Mouse (Mus musculus): ENCODE data around the gene Cbx4. TPM values are rescaled to one million over a fixed set of nuclear protein-coding genes. Genes with fewer than 3 reads are reported as not detected.
"Not testable (repeated sequence)": the region's sequence is repeated elsewhere in the genome, so short reads cannot be mapped to it uniquely, and the experiment has no call there.

The Cbx4 gene
- polyA plus RNA-seq, 2 experiments from 2014 or later = 2.0 to 2.4 TPM

DNA sequence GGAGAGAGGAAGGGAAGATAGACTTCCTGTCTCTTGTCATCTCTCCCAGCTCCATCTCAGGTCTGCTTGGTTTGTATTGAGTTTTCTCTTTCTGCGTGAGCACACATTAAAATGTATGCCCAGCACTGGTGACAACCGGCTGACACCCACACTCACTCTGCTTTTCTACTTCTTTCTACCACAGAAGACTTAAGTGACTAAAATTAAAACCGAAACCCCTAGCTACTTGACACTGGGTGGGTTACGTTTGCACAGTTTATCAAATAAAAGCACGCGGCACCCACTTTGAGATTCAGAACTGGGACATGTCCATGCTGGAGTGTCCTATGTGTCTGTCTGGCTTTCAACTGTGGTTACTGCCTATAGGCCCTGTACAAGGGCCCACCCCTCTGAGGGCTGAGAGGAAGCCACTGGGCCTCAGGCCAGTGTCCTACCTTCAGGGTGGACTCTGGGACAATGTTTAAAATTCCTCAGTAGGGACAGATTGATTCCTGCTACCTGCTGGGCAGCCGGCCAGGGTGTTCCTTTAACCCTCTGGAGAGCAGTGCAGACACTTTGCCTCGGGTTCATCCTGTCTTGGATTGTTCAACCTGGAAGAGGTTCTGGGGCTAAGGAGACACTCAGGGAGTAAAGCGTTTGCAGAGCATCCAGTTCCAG lies 23.5 kb upstream of the Cbx4 start:
- ATAC-seq = peak; percentile 67

DNA sequence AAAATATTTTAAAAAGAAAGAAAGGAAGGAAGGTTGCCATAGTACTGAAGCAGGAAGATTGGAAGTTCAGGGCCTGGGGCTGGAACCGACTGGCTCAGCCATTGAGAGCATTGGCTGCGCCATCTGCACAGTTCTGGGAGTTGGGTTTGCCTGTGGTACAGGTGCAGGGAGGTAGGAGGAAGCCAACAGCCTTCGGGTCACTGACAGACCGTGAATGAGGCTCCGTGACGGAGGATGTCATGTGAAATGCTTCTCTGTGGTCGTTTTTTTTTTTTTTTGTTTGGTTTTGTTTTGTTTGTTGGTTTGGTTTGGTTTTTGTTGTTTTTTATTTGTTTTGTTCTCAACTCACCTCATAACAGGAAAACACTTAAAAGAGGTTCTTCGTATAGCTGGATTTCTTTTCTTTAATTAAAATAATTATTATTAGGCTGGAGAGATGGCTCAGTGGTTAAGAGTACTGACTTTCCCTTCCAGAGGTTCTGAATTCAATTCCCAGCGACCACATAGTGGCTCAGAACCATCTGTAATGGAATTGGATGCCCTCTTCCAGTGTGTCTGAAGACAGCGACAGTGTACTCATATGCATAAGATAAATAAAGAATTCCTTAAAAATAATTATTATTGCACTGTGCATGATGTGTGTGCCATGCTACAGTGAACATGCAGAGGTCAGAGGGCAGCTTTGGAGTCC lies 22.7 kb upstream of the Cbx4 start:
- ATAC-seq = peak; percentile 26

DNA sequence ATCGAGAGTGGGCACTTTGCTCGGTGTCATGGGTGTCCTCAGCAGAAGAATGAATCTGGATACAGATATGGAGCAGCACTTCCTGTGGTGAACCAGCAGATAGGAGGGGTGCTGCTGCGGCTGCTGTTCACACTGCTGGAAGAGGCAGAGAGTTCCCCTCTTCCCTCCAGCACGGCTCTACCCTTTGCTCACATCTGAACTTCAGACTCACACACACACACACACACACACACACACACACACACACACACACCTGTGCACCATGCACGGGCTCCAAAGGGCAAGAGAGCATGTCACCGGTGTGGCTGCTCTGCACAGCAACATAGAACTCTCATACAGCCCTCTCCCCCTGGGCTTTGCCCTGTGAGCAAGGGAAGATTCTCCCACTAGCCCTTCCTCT lies 20.3 kb upstream of the Cbx4 start:
- ATAC-seq = no peak

DNA sequence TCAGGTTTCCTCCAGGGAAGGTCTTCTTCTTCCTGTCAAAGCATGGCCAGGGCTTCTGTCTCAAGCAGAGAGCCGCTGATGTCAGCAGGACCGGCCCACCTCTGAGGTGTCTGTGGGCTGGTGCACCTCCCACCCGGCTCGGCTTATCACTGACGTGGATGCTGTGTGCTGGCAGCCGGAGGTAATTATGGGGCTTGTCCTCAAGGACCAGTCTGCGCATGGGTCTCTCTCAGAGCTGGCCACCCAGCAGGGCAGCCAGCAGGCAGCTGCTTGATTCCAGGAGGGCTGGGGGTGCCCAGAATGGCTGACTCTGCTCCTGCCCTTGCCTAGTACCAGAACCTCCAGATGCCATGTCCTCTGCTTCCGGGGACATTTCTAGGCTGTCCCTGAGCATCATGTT lies 19.7 kb upstream of the Cbx4 start:
- ATAC-seq = no peak

DNA sequence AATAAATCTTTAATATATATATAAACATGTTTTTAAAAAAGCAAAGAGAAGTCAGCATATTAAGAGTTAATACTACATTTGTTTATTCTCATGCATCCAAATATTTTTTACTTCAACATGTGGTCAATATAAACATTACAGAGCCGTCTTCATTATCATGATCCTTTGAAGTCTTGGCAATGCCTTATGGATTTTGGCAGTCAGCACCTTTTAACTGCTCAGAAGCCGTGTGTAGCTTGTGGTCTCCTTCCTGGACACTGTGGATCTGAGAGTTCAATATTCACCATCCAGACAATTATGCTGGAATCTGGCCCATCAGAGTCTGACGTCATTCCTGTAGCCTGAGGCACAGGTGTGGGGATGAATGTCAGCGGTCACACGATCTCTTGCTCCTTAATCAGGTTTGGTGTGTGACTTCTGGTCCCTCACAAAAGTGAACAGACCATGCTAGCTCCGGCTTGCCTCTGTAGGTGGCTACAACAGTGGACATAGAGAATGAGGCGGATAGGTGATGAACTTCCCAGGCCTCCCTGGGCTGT lies 19.1 kb upstream of the Cbx4 start:
- ATAC-seq = no peak

DNA sequence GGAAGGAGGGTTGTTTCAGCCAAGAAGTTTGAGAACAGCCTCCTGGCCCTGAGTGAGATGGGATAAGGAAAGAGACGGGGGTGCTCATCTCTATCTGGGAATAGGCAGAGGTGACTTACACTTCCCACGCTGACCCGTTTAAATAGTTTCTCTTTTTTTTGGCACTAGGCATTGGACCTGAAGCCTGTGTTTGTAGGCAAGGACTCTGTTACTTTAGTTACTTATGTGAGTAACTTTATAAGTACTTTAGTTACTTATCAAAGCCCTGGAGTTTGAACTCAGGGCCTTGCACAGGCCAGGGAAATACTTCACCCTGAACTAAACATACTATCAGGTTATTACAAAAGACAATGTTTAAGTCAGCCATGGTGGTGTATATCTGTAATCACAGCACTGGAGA lies 18.0 kb upstream of the Cbx4 start:
- ATAC-seq = no peak

DNA sequence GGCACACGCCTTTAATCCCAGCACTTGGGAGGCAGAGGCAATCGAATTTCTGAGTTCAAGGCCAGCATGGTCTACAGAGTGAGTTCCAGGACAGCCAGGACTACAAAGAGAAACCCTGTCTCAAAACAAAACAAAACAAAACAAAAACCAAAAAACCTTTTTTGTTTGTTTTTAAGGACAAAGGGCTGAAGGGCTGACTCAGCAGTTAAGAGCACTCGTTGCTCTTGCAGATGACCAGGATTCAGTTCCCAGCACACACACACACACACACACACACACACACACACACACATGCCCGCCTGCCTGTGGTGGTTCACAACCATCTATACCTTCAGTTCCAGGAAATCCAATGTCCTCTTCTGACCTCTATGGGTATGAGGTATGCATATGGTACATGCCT lies 14.3 kb upstream of the Cbx4 start:
- ATAC-seq = not testable (repeated sequence)

DNA sequence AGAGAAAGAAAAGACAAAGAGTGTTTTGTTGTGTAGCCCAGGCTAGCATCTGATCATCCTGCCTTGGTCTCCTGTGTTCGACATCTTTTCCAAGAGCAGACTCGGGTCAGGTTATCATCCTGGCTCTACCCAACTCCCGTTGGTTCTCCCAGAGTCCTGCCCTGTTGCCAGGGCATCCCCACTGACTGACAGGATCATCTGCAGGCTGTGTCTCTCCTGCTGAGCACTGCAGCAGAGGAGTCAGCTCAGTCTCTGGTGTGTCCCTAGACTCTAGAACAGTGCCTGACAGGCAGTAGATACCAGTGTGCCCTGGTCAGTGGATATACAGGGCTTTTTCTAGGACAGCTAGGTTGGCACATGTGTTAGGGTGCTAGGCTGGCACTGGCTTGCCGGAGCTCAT lies 12.2 kb upstream of the Cbx4 start:
- ATAC-seq = no peak

DNA sequence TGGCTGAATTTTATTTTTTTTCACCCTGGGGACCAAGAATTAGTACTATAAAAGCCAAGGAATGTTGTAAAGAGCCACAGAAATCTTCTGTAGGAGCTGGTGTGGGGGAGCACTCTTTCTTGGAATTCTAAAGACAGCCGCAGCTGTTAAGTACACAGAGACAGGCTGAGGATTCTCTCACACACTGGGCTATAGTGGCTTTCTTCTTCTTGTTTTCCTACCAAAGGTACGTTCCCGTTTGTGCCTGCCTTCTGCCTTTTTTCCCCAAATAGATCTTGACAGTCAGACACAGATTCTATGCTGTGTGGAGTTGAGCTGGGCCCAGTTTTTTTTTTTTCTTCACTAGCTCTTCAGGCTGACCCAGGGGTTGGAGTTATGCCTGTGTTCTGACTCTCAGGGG lies 9.4 kb upstream of the Cbx4 start:
- ATAC-seq = no peak

DNA sequence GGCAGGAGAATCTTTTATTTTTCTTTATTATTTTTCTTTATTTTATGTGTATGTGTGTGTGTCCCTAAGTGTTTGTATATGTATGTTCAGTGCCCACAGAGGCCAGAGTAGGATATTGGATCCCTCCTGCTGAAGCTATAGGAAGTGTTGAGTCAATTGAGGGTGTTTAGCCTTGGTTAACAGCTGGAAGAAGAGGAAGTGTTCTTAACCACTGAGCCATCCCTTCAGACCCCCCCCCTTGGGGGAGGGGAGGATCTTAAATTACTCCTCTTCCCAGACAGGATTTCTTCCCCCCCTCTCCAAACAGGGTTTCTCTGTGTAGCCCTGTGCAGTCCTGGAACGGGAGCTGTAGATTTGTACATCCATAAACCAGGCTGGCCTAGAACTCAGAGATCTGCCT lies 7.3 kb upstream of the Cbx4 start:
- no peak for ATAC-seq

DNA sequence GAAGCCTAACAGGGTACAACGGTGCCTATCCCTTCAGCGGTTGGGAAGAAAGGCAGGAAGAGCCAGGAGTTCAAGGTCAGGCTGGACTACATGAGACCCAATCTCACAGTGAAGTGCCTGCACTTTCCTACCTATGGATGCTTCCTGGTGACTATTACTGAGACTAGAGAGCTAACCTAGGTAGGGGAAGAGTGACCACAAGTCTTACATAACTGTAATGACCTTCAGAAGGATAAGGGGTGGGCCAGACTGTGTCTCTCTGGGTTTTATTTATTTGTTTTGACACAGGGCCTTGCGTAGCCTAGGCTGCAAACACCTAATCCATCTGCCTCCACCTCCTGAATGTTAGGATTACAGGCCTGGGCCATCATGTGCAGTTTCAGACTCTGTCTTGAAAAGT lies 6.3 kb upstream of the Cbx4 start:
- ATAC-seq = no peak

DNA sequence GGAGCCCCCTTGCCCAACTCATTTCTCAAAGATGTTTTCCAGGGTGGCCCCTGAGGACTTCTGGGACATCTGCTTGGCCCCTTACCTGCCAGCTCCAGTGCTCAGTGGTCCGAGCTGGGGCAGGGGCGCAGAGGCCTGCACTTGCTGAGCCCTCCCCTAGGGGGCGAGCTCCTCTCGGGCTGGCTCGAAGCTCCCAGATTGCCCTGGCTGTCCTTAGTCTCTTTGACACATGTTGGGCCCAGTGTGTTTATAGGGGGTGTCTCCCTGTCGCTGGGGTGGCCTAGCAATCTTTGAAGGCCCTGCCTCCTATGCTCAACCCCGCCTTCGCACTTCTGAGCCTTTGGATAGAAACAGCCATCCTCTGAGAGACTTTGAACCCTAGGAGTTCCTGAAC lies 5.6 kb upstream of the Cbx4 start:
- peak; percentile 33 for ATAC-seq

DNA sequence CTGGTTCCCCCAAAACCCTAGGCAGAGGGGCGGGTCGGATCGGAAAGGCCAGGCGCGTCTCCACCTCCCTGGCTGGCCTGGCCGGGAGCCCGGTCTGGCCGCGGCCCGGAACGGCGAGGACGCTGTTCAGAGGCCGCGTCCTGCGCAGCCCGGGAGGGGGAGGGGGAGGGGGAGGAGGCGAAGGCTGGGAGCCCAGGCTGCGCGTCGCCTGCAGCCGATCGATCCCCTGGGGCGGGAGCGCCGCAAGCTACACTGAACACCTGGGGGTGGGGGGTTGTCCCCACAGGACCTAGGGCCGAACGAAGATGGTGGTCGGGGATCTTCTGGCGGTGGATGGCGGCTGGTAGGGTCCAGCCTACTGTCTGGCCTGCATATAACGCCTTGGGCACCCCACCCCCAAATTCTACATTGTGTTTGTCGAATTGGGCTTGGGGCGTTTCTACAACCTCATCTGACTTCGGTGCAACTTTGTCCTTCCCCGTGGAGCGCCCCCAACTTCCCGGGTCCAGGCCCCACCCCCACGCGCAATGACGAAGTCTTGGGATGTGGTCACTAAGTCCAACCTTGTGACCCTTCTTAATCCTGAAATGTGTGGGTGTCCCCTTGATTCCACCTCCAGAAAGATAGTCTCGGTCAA lies 5.1 kb upstream of the Cbx4 start:
- ATAC-seq = no peak

DNA sequence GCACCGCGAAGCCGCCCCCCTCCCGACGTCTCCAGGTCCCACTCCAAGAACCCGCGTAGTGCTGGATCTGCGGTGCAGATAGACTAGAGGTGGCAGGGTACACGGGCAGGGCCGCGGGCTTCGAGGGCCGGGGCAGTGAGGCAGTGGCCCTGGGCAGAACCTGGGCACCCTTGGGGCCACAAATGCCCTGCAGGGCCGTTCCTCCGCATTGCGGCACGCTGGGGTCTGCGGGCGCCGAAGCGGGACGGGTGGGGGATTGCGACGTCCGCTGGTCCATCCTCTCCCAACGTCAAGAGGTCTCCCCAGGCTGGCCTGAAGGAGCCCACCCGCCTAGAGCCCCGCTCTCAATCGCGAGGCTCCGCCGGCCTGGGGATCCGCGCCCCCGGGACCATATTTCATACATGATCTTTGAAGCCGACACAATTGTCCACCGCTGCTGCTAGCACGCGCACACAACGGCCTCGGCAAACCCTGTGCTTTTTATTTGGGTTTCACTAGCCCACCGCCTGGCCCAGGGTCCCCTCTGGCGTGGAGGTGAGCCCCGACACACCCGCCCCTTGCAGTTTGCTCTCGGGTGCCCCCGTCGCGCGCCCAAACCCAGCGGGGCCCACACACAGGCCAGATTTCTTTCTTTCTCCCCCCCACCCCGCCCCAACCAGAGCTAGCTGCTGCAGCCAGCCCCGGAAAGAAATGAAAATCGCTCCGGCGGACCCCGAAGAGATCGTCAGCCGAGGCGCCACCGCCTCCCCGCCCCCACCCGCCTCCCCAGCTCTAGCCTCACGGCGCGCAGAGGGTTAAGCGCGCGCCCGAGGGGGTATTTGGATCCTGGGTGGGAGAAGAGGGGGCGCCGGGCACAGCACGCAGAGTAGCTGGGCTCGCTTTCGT lies 4.3 kb upstream of the Cbx4 start:
- ATAC-seq = no peak

DNA sequence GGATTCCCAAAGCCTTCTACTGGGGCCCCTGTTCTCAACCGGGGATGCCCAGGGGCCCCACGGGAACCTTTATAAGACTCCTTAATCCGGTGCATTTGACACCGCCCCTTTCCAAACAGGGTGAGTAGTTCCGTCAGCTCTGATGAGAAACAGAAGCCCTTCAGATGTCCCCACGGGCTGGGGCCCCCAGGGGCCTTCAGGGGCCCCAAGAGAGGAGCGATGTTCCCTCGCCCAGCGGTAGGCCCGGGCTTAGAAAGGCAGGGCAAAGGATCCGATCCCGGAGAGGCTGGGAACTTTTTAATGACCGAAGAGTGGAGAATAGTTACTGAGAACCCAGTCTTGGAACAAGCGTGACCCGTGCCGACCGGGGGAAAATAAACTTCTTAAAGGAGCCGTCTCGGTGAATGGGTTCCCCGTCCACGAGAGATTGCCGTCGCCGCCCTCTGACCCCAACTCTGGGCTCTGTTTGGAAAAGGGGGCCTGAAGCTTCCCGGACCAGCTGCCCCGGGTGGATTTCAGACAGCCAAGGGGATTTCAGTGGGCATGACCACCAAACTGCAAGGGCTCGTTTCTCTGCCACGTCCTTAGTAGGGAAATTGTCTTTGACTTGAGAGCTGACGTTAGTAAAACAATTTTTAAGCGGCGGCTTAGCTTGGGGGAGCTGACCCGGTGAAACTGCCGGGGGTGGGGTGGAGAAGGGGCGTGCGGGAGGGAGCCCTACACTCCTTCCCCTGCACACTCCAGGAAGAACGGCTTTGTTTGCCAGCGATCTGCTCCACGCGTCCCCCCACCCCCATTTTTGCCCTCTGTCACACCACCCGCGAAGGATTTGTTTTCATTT lies 3.4 kb upstream of the Cbx4 start:
- ATAC-seq = peak; percentile 16

DNA sequence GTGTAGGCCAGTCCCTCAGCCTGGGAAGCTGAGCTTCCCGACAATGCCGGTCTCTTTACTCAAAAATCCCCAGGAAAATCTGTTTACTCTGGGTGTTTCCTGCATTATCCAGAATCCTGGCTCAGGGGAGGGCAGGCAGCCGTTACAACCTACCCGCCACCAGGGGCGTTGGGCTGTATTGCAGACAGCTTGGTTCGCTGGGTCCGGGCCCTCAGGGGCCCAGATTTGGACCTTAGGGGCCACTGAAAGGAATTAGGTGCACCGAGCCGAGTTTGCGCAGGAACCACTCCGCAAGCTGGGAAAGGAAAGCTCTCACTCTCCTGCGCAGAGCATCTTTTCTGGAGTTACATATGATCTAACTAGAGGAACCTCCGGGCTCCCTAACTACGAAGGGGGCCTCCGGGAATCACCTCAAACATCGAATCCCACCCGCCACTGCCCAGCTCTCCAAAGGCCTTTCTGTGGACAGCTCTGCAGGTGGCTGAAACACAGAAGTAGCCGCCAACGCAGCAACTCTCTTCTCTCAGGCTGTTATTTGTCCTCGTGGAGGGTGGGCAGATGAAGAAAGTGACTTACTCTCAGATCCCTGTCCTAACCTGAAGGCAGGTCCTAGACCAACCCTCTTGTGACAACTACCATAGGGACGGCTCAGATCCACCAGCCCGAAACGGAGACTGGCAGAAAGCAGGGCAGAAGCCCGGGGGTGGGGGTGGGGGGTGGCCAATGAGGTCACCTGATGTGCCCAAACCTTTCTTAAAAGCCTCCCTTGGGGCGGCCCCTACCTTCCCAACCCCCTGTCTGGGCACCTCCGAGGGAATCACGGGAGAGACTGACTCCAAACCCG lies 2.6 kb upstream of the Cbx4 start:
- no peak for ATAC-seq

DNA sequence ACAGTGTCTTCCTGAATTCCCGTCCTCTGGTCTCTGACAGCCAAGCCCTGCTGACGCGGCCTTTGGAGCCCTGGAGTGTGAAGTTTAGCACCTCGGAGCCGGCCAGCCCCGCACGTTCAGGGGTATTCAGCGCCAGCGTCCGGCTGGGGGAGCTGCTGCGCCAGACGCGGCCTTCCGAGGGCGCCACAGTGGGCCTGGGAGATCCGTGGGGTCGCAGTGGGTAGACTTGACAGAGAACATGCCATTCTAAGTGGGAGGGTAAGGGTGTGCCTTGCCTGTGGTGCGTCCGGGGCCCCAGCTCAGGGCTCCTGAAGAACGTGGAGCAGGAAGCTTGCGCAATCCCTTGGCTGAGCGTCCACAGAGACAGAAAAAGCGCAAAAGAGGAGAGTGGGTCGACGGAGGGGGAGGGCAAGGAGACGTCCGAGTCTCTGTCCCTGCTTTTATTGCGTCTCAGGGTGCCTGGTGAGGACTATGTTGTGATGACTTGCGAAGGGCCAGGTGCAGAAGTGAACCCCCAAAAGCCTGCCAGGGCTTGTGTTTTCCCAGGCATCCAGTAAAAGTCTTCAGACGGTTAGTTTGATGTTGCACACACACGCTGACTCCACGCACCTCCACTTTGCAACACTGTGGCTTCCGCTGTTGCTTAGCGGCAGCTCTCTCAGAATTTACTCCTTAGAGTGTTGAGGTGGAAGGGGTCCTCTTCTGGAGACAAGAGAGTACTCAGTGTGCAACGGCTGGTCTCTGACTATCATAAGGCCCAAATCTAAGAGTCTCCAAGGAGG lies 1.5 kb upstream of the Cbx4 start:
- no peak for ATAC-seq

DNA sequence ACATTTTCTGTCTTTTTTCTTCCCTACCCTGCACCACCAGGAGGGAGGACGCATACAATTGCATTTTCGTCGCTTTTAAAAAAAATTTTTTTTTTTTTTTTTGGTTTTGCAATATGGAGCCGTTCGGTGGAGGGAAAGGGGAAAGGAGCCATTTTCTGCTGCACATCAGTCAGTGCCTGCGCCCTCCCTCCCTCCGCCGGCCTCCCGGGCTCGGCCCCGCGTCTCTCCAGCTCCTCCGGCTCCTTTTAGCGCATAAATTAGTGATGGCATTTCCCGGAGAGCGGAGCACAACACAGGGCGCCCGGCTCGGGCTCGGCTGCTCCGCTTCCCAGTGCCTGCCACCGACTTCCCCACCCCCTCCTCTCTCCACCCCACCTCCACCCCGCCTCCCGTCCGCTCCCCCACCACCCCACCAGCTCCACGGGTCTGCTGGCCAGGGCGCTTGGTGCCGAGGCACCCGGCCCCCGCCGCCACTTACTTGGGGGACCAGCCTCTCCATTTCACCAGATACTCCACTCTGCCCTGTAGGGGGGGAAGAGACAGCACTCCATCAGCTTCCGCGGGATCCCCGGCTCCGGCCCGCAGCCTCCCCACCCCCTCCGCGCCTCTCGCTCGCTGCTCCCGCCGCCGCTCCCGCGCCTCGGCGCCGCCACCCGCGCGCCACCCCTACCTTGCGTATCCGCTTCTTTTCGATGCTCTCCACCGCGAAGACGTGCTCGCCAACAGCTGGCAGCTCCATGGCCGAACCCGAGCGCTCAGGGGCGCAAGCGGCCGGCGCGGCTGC lies 550 bp downstream of the Cbx4 start:
- no peak for ATAC-seq
